Mouse (Mus musculus) hindbrain, embryonic 11.5 days (tissue): ENCODE data around the gene Tubg2. TPM values are rescaled to one million over a fixed set of nuclear protein-coding genes. Genes with fewer than 3 reads are reported as not detected.
"Not testable (repeated sequence)": the region's sequence is repeated elsewhere in the genome, so short reads cannot be mapped to it uniquely, and the experiment has no call there.

Experiments
- ATAC-seq: fragments of 200-750 bp; cut with Nextera tagmentation; 2 replicates; pipeline ENCODE4 v1.8.0; 2017; ENCODE audit warnings: mild to moderate bottlenecking, moderate TSS enrichment, moderate library complexity; ENCODE audit not compliant: low FRiP score
- DNase-seq: peaks from one replicate; pipeline ENCODE4 v3.0.0-alpha.2; 2015; ENCODE audit warnings: low spot score
- H3K27ac ChIP-seq: fragments of 300-500 bp; sonication (generic); 2 replicates; pipeline ENCODE4 v1.5.1; 2014; ENCODE audit warnings: mild to moderate bottlenecking, low read depth, low read length
- H3K27me3 ChIP-seq: fragments of 300-500 bp; sonication (generic); 2 replicates; pipeline ENCODE4 v1.6.1; 2014; ENCODE audit warnings: mild to moderate bottlenecking, low read length, moderate library complexity, mixed read lengths; ENCODE audit not compliant: control insufficient read depth, insufficient read depth
- H3K36me3 ChIP-seq: fragments of 300-500 bp; sonication (generic); 2 replicates; pipeline ENCODE4 v1.6.1; 2014; ENCODE audit warnings: mild to moderate bottlenecking, low read length, moderate library complexity, mixed read lengths; ENCODE audit not compliant: control insufficient read depth, insufficient read depth
- H3K4me1 ChIP-seq: fragments of 300-500 bp; sonication (generic); replicated peaks from 2 replicates; pipeline ENCODE4 v1.6.1; 2014; ENCODE audit warnings: low read length, mixed read lengths; ENCODE audit not compliant: control insufficient read depth, insufficient read depth
- H3K4me2 ChIP-seq: fragments of 300-500 bp; sonication (generic); replicated peaks from 2 replicates; pipeline ENCODE4 v1.6.1; 2014; ENCODE audit warnings: mild to moderate bottlenecking, low read depth, low read length
- H3K4me3 ChIP-seq: fragments of 300-500 bp; sonication (generic); 2 replicates; pipeline ENCODE4 v1.5.1; 2014; ENCODE audit warnings: low read depth, low read length
- H3K9ac ChIP-seq: fragments of 300-500 bp; sonication (generic); 2 replicates; pipeline ENCODE4 v1.6.1; 2014; ENCODE audit warnings: low read depth, low read length
- H3K9me3 ChIP-seq: fragments of 300-500 bp; sonication (generic); 2 replicates; pipeline ENCODE4 v1.6.1; 2016; ENCODE audit warnings: low read length; ENCODE audit not compliant: control insufficient read depth
- WGBS: fragments of 180-500 bp; shearing (Covaris S2); extraction: QIAGEN DNeasy Blood & Tissue Kit; methylation state at CpG from one replicate; pipeline ENCODE4 v1.1.7; 2014; 5-methylcytosine and 5-hydroxymethylcytosine counted together
- polyA plus RNA-seq: library from polyadenylated mRNA; unstranded; fragments of >200 nt; fragmentation: Nextera tagmentation; extraction: Ambion mirVana; gene quantifications from 2 replicates; pipeline ENCODE4 v1.2.1, GENCODE M21; 2014

Gene Tubg2
- polyA plus RNA-seq, 1 experiment from 2014 or later = 5.5 TPM

GRCm38 (mm10) chr11:101119761-101120544, 35.8 kb upstream of the Tubg2 start, which contains the start of the genes Retreg3 and Tubg1:
TSS of gene Retreg3 (minus strand) at chr11:101119893.
TSS of gene Tubg1 (plus strand) at chr11:101119938.
- WGBS = under 1% methylated on average over 61 of the region's 61 CpGs
- peaks cover 5% of the 10 kb centered on the region; the same call in 1 of the 2 replicates for H3K36me3 ChIP-seq
- H3K4me1 ChIP-seq = peaks cover 6% of the 10 kb centered on the region; the same call in 1 of the 2 replicates
- H3K4me3 ChIP-seq = peak within 1 kb of the TSS; percentile 81
- H3K27me3 ChIP-seq = no peaks in the 10 kb centered on the region
- peak within 1 kb of the TSS; percentile 85 for H3K27ac ChIP-seq
- H3K4me2 ChIP-seq = peak within 1 kb of the TSS; percentile 92
- peak; percentile 94 for ATAC-seq
- H3K9me3 ChIP-seq = no peaks in the 10 kb centered on the region
- H3K9ac ChIP-seq = peak within 1 kb of the TSS; percentile 83
- DNase-seq = peak; percentile 100

DNA sequence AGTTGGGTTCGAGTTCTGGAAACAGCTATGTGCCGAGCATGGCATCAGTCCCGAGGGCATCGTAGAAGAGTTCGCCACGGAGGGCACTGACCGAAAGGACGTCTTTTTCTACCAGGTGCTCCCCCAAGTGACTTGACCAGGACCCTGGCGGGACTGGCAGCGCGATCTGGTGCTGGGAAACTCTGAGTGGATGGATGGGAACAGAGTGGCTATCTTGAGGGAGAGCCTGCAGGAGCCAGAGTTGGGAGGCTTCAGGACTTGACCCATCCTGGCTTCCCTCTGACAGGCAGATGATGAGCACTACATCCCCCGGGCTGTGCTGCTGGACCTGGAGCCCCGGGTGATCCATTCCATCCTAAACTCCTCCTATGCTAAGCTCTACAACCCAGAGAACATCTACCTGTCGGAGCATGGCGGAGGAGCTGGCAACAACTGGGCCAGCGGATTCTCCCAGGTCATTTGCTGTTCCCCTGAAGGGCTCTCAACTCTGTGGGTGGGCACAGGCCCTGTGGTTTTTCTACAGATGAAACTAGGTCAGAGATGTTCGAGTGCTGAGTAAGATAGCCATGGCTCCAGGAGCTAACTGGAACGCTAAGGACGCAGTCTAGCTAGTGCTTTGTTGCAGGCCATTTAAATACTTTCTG, 35.0 kb upstream of the Tubg2 start:
- DNase-seq (no peak), ATAC-seq (peak; percentile 6; the same call in 1 of the 2 replicates)
- Histone ChIP-seq H3K9me3 (no peaks in the 10 kb centered on the region), H3K27me3 (no peaks in the 10 kb centered on the region), H3K9ac (peak overlapping the region; percentile 74), H3K27ac (peak overlapping the region; percentile 85), H3K4me1 (peaks cover 6% of the 10 kb centered on the region; the same call in 1 of the 2 replicates), H3K4me3 (peak overlapping the region; percentile 81), H3K36me3 (peaks cover 5% of the 10 kb centered on the region; the same call in 1 of the 2 replicates), H3K4me2 (peak overlapping the region; percentile 77)
- WGBS = 25% methylated on average over 19 of the region's 19 CpGs

- H3K9me3 ChIP-seq, H3K27me3 ChIP-seq, ATAC-seq, H3K4me3 ChIP-seq, H3K27ac ChIP-seq, H3K9ac ChIP-seq, DNase-seq, H3K4me1 ChIP-seq, H3K4me2 ChIP-seq: not testable (repeated sequence)
- peaks cover 16% of the 10 kb centered on the region for H3K36me3 ChIP-seq
- 95% methylated on average over 8 of the region's 8 CpGs for WGBS
These were observed 31.2 kb upstream of the Tubg2 start for GRCm38 (mm10) chr11:101124494-101124893.

- H3K9ac ChIP-seq, H3K4me2 ChIP-seq, H3K4me3 ChIP-seq, ATAC-seq, H3K9me3 ChIP-seq, DNase-seq, H3K4me1 ChIP-seq, H3K27me3 ChIP-seq, H3K27ac ChIP-seq: not testable (repeated sequence)
- H3K36me3 ChIP-seq = peaks cover 16% of the 10 kb centered on the region
- WGBS = 94% methylated on average over 6 of the region's 9 CpGs
These were observed 30.7 kb upstream of the Tubg2 start for GRCm38 (mm10) chr11:101125008-101125407.

- H3K27me3 ChIP-seq = no peaks in the 10 kb centered on the region
- no peak overlapping the region for H3K4me2 ChIP-seq
- no peak for DNase-seq
- H3K4me1 ChIP-seq = no peaks in the 10 kb centered on the region
- ATAC-seq = no peak
- no peak overlapping the region for H3K4me3 ChIP-seq
- no peaks in the 10 kb centered on the region for H3K9me3 ChIP-seq
- WGBS = 100% methylated on average over 1 of the region's 1 CpGs
- peaks cover 16% of the 10 kb centered on the region for H3K36me3 ChIP-seq
- H3K9ac ChIP-seq = no peak overlapping the region
- H3K27ac ChIP-seq = no peak overlapping the region
These were observed 28.6 kb upstream of the Tubg2 start for GRCm38 (mm10) chr11:101127075-101127474.

DNA sequence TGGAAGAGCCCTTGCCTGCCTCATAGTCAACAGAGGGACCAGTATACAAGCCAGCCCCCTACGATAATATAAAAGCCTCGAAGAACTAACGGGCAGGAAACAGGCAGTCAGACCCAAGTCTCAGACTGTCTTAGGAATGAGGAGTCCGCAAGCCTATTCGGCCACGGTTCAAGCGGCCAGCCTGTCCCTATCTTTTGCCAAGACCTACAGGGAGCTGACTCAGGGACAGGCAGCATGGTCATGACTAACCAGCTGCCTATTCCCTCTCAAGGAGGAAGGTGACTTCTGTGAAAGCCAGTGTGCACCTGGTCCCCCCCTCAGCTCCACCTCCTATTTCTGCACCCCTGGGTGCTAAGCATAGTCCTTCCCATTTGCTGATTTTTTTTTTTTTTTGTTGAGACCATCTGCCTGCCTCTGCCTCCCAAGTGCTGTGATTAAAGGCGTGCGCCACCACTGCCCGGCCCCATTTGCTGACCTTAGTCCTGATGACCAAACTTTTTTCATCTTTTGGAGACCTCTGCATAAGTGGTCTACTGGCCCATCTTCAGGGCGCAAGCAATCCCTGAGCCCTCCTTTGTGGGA, 26.6 kb upstream of the Tubg2 start:
- Histone ChIP-seq H3K4me1 (no peaks in the 10 kb centered on the region), H3K4me2 (no peak overlapping the region), H3K27ac (no peak overlapping the region), H3K36me3 (peaks cover 11% of the 10 kb centered on the region), H3K9me3 (no peaks in the 10 kb centered on the region), H3K9ac (no peak overlapping the region), H3K4me3 (no peak overlapping the region), H3K27me3 (no peaks in the 10 kb centered on the region)
- DNase-seq (no peak), ATAC-seq (no peak)
- 88% methylated on average over 11 of the region's 11 CpGs for WGBS

DNA sequence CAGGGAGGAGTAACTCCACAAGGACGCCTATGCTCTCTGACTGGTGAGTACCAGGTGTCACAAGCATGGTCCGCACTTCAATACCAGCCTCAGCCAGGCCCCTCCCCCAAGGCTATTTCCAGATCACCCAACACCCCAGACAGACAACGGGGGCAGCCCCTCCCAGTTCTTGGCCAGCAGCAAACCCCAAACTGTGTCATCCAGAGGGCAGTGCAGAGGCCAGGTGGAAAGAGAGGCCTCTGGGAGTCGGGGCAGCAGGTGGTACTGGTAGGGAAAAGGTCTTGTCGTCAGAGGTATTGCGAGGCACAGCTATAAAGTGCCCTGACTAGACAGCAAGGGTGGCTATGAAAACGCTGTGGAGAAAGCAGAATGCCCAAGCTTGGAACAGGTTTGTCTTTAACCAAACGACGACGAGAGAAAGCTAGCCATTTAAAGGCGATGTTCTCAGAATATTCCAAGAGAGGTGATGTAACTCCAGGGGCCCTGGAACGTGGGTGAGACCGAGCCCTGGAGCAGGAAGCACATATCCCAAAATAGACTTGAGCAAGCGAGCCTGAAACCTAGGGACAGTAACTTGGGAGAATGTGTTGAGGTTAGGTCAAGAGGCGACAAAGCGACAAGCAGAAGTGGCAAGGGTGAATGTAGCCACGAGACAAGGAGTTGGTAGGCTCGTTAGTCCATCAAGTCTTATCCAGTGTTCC, 25.5 kb upstream of the Tubg2 start:
- ATAC-seq (no peak), DNase-seq (no peak)
- WGBS = 57% methylated on average over 18 of the region's 18 CpGs

DNA sequence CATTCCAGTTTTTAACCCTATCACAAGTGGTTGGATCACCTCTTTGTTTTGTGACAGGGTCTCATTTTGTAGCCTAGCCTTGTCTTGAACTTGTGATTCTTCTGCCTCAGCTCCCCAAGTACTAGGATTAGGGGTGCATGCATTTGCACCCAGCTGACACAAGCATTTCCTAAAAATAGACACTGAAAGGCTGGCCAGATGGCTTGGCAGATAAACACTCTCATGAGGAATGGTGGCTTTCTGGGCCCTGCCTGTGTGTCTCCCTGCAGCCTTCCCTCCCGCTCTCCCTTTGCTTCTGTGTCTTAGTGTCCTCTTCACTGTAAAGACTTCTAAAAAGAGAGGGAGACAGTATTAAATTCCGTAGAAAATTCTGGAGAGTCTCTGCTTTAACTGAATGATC, 24.5 kb upstream of the Tubg2 start:
- H3K27me3 ChIP-seq = no peaks in the 10 kb centered on the region
- DNase-seq = no peak
- H3K36me3 ChIP-seq = peaks cover 6% of the 10 kb centered on the region
- no peak overlapping the region for H3K4me3 ChIP-seq
- no peaks in the 10 kb centered on the region for H3K9me3 ChIP-seq
- WGBS = 94% methylated on average over 2 of the region's 2 CpGs
- no peak overlapping the region for H3K9ac ChIP-seq
- ATAC-seq = no peak
- H3K4me1 ChIP-seq = no peaks in the 10 kb centered on the region
- H3K4me2 ChIP-seq = no peak overlapping the region
- no peak overlapping the region for H3K27ac ChIP-seq

More for the DNA sequence above, 25.5 kb upstream of the Tubg2 start:
- no peak overlapping the region for H3K9ac ChIP-seq
- no peaks in the 10 kb centered on the region for H3K27me3 ChIP-seq
- peaks cover 11% of the 10 kb centered on the region for H3K36me3 ChIP-seq
- no peaks in the 10 kb centered on the region for H3K4me1 ChIP-seq
- H3K9me3 ChIP-seq = no peaks in the 10 kb centered on the region
- no peak overlapping the region for H3K4me3 ChIP-seq
- H3K27ac ChIP-seq = no peak overlapping the region
- no peak overlapping the region for H3K4me2 ChIP-seq
